In the genomic region with DNA sequence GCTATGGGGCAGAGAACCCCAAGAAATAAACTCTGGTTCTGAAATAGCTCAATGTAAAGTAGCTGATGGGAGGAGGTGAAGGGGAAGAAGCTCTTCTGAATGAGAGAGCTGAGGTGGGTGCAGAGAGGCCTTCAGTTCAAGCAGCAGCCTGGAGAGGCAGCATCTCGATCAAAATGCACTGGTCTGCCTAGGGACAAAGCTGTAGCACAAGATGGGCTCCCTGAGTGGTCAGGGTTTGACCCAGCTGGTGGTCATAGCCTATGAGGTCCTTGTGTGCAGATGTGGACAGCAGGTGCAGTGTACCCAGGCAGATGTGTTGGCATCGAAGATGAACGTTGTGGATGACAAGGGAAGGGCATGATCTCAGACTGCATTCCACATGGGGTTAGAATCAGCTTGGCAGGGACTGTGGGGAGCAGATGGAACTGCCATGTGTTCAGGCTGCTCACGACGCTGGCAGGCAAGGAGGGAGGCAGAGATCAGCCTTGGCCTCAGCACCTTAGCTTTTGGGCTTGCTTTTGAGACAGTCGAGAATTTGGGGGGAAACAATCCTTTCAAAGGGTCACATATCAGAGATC, we compare ENCODE assay signal across 13 mouse cellular contexts.
A peak's percentile ranks its signal among the peaks of the same experiment; 100 is the strongest.
DNase-seq lines count a peak whose midpoint lies in the region.
"Had no signal": no experiment of that assay in that cellular context is flagged by ENCODE, and none has a peak within 500 bp of the region (broad histone marks: within the 10 kb centered on the region; RNA-seq: fewer than 3 reads in every experiment).

No protein-coding gene starts in this region.

- WGBS in macrophage (ENCODE audit: missing documents) = 94% methylated on average over 6 of the region's 6 CpGs

- peaks cover 13% of the 10 kb centered on the region; the same call in 1 of the 2 replicates for H3K36me3 ChIP-seq in macrophage (ENCODE audit: inconsistent target)

- H3K4me3 ChIP-seq in macrophage (ENCODE audit: inconsistent target) = no peak overlapping the region
- H3K4me3 ChIP-seq: midbrain, embryonic 13.5 days had no signal

- peak; percentile 44 to 49 for DNase-seq in layer of hippocampus, postnatal 36 days
- DNase-seq in layer of hippocampus, adult 9-10 months (ENCODE audit: low spot score) = no peak
- peak; percentile 83 for DNase-seq in cerebellum, adult 11 months
- peak; percentile 92 for DNase-seq in cerebellum, adult 9-11 months
- no peak for DNase-seq in spleen, adult 18-20 months
- DNase-seq in kidney, adult 9 months = no peak
- DNase-seq: heart, adult 11 months; heart, postnatal 4 days; kidney, adult 18-20 months; kidney, postnatal 14 days; lung, adult 2 months had no signal

- H3K79me2 ChIP-seq in macrophage (ENCODE audit: inconsistent target) = no peaks in the 10 kb centered on the region

- peak overlapping the region; percentile 64 for H3K27ac ChIP-seq in macrophage
- H3K27ac ChIP-seq: midbrain, embryonic 13.5 days had no signal

Comparison
In these comparisons a context has a peak if more than half of its experiments do, and no peak if none do; other contexts are left out.
1. DNase-seq: peak in layer of hippocampus, postnatal 36 days (2 of 2), cerebellum, adult 11 months (single experiment) and cerebellum, adult 9-11 months (single experiment); none in layer of hippocampus, adult 9-10 months (single experiment), spleen, adult 18-20 months (0 of 2) and kidney, adult 9 months (single experiment).